Mouse (Mus musculus) midbrain, embryonic 13.5 days (tissue): ENCODE data around the gene Elmod2. TPM values are rescaled to one million over a fixed set of nuclear protein-coding genes. Genes with fewer than 3 reads are reported as not detected.

Experiments
- ATAC-seq: fragments of 200-750 bp; cut with Nextera tagmentation; 2 replicates; pipeline ENCODE4 v1.8.0; 2017; ENCODE audit warnings: mild to moderate bottlenecking, moderate TSS enrichment, moderate library complexity
- H3K27ac ChIP-seq: fragments of 300-500 bp; sonication (generic); 2 replicates; pipeline ENCODE4 v1.5.1; 2015; ENCODE audit warnings: inconsistent platforms, mild to moderate bottlenecking, moderate library complexity
- H3K27me3 ChIP-seq: fragments of 300-500 bp; sonication (generic); 2 replicates; pipeline ENCODE4 v1.6.1; 2015; ENCODE audit warnings: mild to moderate bottlenecking, inconsistent platforms
- H3K36me3 ChIP-seq: fragments of 300-500 bp; sonication (generic); 2 replicates; pipeline ENCODE4 v1.6.1; 2015; ENCODE audit warnings: mild to moderate bottlenecking, inconsistent platforms
- H3K4me1 ChIP-seq: fragments of 300-500 bp; sonication (generic); replicated peaks from 2 replicates; pipeline ENCODE4 v1.6.1; 2015; ENCODE audit warnings: inconsistent platforms
- H3K4me2 ChIP-seq: fragments of 300-500 bp; sonication (generic); replicated peaks from 2 replicates; pipeline ENCODE4 v1.6.1; 2015; ENCODE audit warnings: moderate library complexity, mild to moderate bottlenecking, inconsistent platforms
- H3K4me3 ChIP-seq: fragments of 300-500 bp; sonication (generic); replicated peaks from 2 replicates; pipeline ENCODE4 v1.5.1; 2015; ENCODE audit warnings: mild to moderate bottlenecking, inconsistent platforms
- H3K9ac ChIP-seq: fragments of 300-500 bp; sonication (generic); replicated peaks from 2 replicates; pipeline ENCODE4 v1.6.1; 2015; ENCODE audit warnings: mild to moderate bottlenecking, inconsistent platforms
- H3K9me3 ChIP-seq: fragments of 300-500 bp; sonication (generic); 2 replicates; pipeline ENCODE4 v1.6.1; 2016; ENCODE audit warnings: mild to moderate bottlenecking, inconsistent platforms
- WGBS: fragments of 180-500 bp; shearing (Covaris S2); methylation state at CpG from one replicate; pipeline ENCODE4 v1.1.7; 2015; 5-methylcytosine and 5-hydroxymethylcytosine counted together
- polyA plus RNA-seq: library from polyadenylated mRNA; unstranded; fragments of >200 nt; fragmentation: Nextera tagmentation; extraction: Ambion mirVana; gene quantifications from 2 replicates; pipeline ENCODE4 v1.2.1, GENCODE M21; 2015

Elmod2 gene
- 30.5 and 32.0 TPM in 2 replicates for polyA plus RNA-seq

DNA sequence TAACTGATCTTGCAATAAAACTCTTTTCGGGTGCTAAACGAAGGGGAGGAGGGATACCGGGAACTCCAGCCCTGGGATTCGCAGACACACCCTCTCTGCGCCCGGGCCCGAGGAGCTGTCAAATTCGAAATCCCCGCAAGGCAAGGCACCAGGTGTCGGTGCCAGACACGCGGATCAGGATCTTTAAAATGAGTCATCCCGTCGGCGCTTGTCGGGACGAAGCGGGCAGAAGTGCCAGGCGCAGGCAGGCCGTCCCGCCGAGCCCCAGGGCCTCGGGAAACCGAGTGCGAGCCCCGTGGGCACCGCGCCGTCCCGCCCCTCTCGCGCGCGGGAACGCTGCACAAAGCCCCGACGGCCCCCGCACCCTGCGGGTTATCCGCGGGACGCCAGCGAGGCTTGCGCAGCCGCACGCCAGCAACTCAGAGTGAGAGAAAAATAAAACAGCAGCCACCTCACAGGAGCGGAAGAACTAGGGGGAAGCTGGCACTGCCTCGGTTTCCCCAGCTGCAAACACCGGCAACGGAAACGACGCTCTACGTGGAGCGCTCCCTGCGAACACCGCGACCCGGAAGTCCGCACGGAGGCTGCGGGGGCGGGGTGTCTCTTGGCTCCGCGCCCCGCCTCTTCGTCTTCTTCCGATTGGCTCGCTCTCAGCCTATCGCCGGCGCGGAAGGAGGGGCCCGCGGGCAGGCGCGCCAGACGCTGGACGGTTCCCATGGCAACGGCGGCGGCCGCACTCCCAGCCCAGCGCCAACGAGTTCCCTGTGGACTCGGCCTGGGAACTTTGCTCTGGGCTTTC, at the start of gene Elmod2:
TSS of gene Elmod2 (minus strand) at position 588 of the 799 bp plus-strand sequence.
- Histone ChIP-seq H3K4me1 (peaks cover 18% of the 10 kb centered on the region), H3K27me3 (peaks cover 15% of the 10 kb centered on the region; the same call in 1 of the 2 replicates), H3K9ac (peak within 1 kb of the TSS; percentile 79), H3K4me2 (peak within 1 kb of the TSS; percentile 86), H3K9me3 (no peaks in the 10 kb centered on the region), H3K4me3 (peak within 1 kb of the TSS; percentile 64), H3K36me3 (peaks cover 16% of the 10 kb centered on the region), H3K27ac (peak within 1 kb of the TSS; percentile 71)
- WGBS: under 1% methylated on average over 77 of the region's 85 CpGs
- peak; percentile 98 for ATAC-seq

DNA sequence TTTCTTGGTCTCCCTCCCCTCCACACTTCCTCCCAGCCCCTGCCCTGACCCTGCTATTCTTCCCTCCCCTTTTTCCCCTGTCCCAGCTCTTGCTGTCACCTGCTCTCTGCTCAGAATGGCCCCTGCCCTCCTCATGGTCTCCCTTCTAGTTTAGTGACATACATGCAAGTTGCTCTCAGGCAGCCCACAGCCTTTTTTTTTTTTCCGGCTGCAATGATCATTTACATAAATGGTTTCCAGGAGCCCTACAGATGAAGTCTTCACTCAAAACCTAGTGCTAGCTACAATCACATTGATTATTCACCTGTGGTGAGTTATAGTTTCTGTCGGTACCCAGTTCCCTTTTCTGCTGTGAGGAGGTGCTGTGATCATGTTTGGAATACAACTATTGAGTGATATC, 48.7 kb upstream of the Elmod2 start:
- Histone ChIP-seq H3K4me2 (no peak overlapping the region), H3K36me3 (no peaks in the 10 kb centered on the region), H3K9me3 (no peaks in the 10 kb centered on the region), H3K27ac (no peak overlapping the region), H3K27me3 (no peaks in the 10 kb centered on the region), H3K4me1 (no peaks in the 10 kb centered on the region), H3K9ac (no peak overlapping the region), H3K4me3 (no peak overlapping the region)
- no peak for ATAC-seq
- WGBS: 87% methylated on average over 2 of the region's 2 CpGs

DNA sequence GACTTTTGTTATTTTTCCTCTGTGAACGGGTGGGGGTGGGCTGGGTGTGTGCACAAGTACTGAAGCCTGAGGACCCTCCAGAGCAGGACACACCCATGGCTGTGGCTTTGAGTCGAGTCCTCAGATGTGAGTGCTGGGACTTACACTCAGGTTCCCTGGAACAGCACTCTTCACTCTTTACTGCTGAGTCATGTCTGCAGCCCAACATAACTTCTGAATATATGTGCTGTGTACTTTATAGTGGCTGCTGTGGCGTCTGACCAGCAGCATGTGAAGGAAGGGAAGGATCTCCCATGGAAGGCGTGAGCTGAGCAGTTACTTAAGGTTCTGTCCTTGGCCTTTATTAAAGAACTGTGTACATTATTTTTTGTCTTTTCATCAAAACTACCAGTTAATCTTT, 47.9 kb upstream of the Elmod2 start:
- Histone ChIP-seq H3K4me3 (no peak overlapping the region), H3K36me3 (no peaks in the 10 kb centered on the region), H3K4me2 (no peak overlapping the region), H3K27ac (no peak overlapping the region), H3K27me3 (no peaks in the 10 kb centered on the region), H3K4me1 (no peaks in the 10 kb centered on the region), H3K9ac (no peak overlapping the region), H3K9me3 (no peaks in the 10 kb centered on the region)
- ATAC-seq: no peak
- 76% methylated on average over 4 of the region's 4 CpGs for WGBS

DNA sequence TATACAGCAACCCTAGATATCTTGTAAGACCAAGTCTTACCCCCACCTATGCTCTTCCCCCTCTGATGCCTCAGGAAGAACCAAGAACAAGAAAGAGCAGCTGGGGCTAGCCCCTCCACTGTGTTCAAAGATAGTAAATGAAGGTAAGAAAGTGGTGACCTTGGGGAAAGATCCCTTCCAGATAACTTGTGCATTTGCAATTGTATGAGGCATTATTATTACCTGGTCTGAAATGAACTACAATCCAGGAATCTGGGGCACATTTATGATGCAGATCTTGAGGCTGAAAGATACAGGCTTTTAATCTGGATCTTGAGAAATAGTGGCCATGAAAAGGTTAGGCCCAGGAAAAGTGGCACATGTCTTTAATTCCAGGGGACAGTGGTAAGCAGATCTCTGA, 44.9 kb upstream of the Elmod2 start:
- Histone ChIP-seq H3K9me3 (no peaks in the 10 kb centered on the region), H3K4me3 (no peak overlapping the region), H3K9ac (no peak overlapping the region)

DNA sequence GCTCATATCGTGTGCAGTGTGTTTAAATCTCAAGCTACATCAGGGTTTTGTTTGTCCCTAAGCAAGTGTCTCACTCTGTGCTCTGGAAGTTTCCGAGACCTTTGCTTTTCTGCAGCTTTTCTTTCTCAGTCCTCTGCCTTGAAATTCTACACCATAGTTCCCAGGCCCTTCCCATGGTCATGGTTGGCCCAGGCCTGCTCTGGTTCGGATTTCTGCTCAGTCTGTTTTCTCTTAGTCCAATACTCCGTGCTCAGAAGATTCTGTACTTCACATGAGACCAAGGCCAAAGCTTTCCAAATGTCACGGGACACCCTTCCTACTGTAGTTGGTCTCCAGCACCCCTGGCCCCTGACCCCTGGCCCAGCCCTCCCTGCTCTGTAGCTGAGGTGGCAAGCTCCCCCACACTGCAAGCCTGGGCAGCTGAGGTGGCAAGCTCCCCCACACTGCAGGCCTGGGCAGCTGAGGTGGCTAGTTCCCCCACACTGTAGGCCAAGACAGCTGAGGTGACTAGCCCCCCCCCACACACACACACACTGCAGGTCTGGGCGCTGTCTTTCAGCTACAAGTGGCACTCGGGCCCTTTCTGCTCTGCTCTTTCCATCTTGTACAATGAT, 31.0 kb upstream of the Elmod2 start:
- no peak for ATAC-seq
- WGBS: 72% methylated on average over 7 of the region's 7 CpGs
- H3K9ac ChIP-seq: no peak overlapping the region
- no peaks in the 10 kb centered on the region for H3K9me3 ChIP-seq
- H3K36me3 ChIP-seq: no peaks in the 10 kb centered on the region
- no peaks in the 10 kb centered on the region for H3K4me1 ChIP-seq
- no peak overlapping the region for H3K27ac ChIP-seq
- H3K27me3 ChIP-seq: no peaks in the 10 kb centered on the region
- H3K4me3 ChIP-seq: no peak overlapping the region
- H3K4me2 ChIP-seq: no peak overlapping the region

More for the DNA sequence above, 44.9 kb upstream of the Elmod2 start:
- Histone ChIP-seq H3K27ac (no peak overlapping the region), H3K36me3 (no peaks in the 10 kb centered on the region), H3K4me2 (no peak overlapping the region), H3K4me1 (no peaks in the 10 kb centered on the region), H3K27me3 (no peaks in the 10 kb centered on the region)
- ATAC-seq: no peak

DNA sequence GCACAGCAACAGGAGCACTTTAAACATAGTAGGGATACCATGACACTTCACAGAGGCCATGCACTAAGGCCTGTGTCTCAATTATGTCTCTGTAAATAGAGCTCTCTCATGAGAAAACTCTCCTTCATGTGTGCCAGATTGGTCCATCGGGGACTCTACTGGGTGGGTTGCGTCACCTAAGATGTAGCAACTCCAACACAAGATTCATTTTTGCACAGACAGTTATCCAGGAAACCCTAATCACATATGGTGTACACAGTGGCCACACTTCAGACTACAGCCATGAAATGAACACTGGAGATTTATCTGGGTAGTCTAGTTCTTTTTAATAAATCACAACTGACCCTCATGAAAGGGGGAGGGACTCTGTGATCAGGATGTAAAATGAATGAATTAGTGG, 19.0 kb upstream of the Elmod2 start:
- no peak for ATAC-seq
- Histone ChIP-seq H3K4me3 (no peak overlapping the region), H3K4me1 (no peaks in the 10 kb centered on the region), H3K27me3 (no peaks in the 10 kb centered on the region), H3K4me2 (no peak overlapping the region), H3K36me3 (no peaks in the 10 kb centered on the region), H3K9me3 (no peaks in the 10 kb centered on the region), H3K9ac (no peak overlapping the region), H3K27ac (no peak overlapping the region)
- 98% methylated on average over 2 of the region's 2 CpGs for WGBS

DNA sequence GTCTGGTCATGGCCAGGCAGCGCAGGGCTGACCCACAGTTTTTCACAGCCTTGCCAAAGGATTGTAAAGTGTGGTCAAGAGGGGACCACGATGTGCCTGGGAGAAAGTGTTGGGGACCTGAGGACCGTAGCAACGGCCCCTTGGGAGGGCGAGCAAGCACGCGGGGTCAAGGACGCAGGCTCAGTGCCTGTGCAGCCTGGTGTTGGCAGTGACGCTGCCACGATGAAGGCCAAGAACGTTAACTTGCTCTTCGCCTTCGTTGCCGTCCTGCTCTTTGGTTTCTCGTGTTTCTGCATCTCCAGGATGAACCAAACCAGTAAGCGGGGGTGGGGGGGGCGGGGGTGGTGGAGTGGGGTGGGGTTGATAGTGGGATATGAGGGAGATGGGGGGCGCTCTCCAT, 16.0 kb upstream of the Elmod2 start, which contains the start of gene Mgat4d:
TSS of gene Mgat4d (plus strand) at position 209 of the 400 bp plus-strand sequence.
- WGBS: 83% methylated on average over 18 of the region's 18 CpGs
- Histone ChIP-seq H3K4me2 (no peak within 1 kb of the TSS), H3K27ac (no peak within 1 kb of the TSS), H3K9me3 (no peaks in the 10 kb centered on the region), H3K36me3 (no peaks in the 10 kb centered on the region), H3K4me1 (no peaks in the 10 kb centered on the region), H3K9ac (no peak within 1 kb of the TSS), H3K27me3 (no peaks in the 10 kb centered on the region), H3K4me3 (no peak within 1 kb of the TSS)
- ATAC-seq: no peak

DNA sequence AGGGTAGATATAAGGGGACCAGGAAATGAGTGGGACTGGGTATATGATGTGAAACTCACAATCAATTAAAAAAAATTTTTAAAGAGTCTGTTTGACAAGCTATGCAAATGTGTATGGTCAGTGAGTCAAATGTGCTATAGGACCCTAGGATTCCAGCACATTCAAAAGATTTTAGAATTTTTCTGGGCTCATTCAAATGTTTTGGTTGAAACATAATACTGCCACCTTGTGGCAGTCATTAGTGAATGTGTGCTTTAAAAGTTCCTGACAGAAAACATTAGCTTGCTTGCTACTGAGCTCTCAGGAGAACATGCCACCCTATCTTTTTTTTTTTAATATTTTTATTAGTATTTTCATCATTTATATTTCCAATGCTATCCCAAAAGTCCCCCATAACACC, 10.4 kb upstream of the Elmod2 start:
- ATAC-seq: no peak
- H3K9ac ChIP-seq: no peak overlapping the region

DNA sequence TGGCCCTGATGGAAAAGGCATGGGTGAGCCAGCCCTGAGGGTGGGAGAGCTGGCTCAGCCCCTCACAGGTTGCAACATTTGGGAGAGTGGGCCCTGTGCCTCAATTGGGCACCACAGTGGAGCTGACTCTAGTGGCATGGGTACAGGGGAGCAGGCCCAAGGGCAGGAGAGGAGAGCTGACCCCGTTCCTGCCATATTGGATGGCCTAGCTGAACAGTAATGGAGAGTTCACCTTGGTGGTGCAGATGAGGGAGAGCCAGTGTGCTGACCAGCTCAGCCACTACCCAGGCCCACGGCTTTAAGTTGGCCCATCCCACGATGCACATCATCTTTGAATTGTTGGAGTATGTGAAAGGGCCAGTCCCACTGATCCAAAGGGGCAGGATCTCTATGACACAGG, 9.8 kb upstream of the Elmod2 start:
- H3K36me3 ChIP-seq: no peaks in the 10 kb centered on the region
- no peak overlapping the region for H3K27ac ChIP-seq
- H3K4me3 ChIP-seq: no peak overlapping the region
- no peak for ATAC-seq
- H3K4me2 ChIP-seq: no peak overlapping the region
- no peaks in the 10 kb centered on the region for H3K9me3 ChIP-seq
- WGBS: 87% methylated on average over 3 of the region's 3 CpGs
- no peaks in the 10 kb centered on the region for H3K27me3 ChIP-seq
- no peak overlapping the region for H3K9ac ChIP-seq
- no peaks in the 10 kb centered on the region for H3K4me1 ChIP-seq

More for the DNA sequence above, 10.4 kb upstream of the Elmod2 start:
- Histone ChIP-seq H3K36me3 (no peaks in the 10 kb centered on the region), H3K9me3 (no peaks in the 10 kb centered on the region), H3K4me3 (no peak overlapping the region), H3K27me3 (no peaks in the 10 kb centered on the region), H3K27ac (no peak overlapping the region), H3K4me1 (no peaks in the 10 kb centered on the region), H3K4me2 (no peak overlapping the region)

DNA sequence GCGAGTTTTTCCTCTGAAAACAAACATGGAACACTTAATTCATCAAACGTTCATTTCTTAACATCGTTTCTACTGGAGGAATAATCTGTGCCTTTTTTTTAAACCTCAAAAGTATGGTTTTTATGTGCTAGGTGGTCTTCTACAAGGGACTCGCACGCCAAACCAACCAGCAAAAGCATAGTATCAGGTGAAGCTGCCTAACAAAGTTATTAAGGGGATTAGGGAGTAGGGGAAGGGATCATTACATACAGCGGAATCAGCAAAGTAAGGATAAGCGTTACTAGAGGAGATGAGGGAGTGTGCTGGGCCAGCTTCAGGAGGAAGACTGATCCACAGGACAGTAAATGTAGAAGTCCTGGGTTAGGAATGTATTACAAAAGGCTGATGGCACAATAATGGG, 578 bp upstream of the Elmod2 start:
- Histone ChIP-seq H3K9ac (no peak overlapping the region), H3K36me3 (peaks cover 9% of the 10 kb centered on the region), H3K4me1 (peaks cover 18% of the 10 kb centered on the region), H3K9me3 (no peaks in the 10 kb centered on the region), H3K27me3 (peaks cover 15% of the 10 kb centered on the region; the same call in 1 of the 2 replicates), H3K27ac (no peak overlapping the region), H3K4me3 (peak overlapping the region; percentile 64), H3K4me2 (peak overlapping the region; percentile 86)
- 5% methylated on average over 7 of the region's 7 CpGs for WGBS
- 0 out of 2 replicates have a peak, but pooled peaks have one; percentile 2 for ATAC-seq

DNA sequence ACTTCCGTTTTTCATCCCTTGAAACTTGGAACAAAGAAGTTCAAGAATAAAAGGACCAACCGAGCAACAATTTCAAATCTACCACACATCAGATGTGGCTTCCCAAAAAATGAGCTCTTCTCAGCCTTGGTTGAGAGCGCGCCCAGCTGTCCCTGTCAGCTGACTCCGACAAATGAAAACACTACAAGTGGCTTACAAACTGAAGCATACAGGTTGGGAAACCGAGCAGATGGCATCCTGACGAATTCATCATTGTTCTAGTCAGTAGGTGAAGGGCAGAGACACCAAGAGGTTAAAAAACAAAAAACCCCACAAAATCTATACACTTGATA, 753 bp downstream of the Elmod2 start:
- Histone ChIP-seq H3K4me3 (peak overlapping the region; percentile 64), H3K4me2 (peak overlapping the region; percentile 86), H3K27me3 (peaks cover 15% of the 10 kb centered on the region; the same call in 1 of the 2 replicates), H3K9ac (peak overlapping the region; percentile 79), H3K9me3 (no peaks in the 10 kb centered on the region), H3K36me3 (peaks cover 20% of the 10 kb centered on the region), H3K4me1 (peaks cover 18% of the 10 kb centered on the region), H3K27ac (peak overlapping the region; percentile 71)
- WGBS: 8% methylated on average over 7 of the region's 7 CpGs
- peak; percentile 13 for ATAC-seq

DNA sequence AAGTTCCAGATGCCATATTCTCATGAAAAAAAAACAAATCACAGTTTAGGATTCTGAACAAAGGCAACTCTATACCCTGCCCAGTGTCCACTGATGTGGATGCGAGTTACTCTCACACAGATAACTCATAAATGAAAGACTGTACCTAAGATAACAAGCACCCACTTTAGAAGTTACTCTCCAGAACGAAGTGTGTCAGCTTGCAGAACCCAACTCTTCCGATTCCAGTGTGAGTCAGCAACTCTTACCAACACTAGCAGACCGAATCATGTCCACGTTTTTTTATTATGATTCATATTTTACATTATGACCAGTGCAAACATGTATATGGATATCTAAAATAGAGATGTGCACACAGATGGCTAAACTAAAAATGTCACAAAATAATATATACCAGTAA, 4.4 kb downstream of the Elmod2 start:
- Histone ChIP-seq H3K36me3 (peaks cover 23% of the 10 kb centered on the region), H3K27me3 (no peaks in the 10 kb centered on the region), H3K9me3 (no peaks in the 10 kb centered on the region), H3K4me1 (peaks cover 16% of the 10 kb centered on the region), H3K4me3 (no peak overlapping the region), H3K27ac (no peak overlapping the region), H3K9ac (no peak overlapping the region), H3K4me2 (no peak overlapping the region)
- WGBS: 95% methylated on average over 5 of the region's 5 CpGs
- no peak for ATAC-seq
